Mouse (Mus musculus): ENCODE results near the gene Rag1.

Rag1 gene

GRCm38 (mm10) chr2:101649114-101649671 lies at the start of gene Rag1, which contains the start of gene B230118H07Rik:
Rag1 (minus strand) TSS chr2:101649501.
B230118H07Rik (minus strand) TSS chr2:101649532.
- in situ Hi-C loops (cut with MboI; ENCODE audit: low pct_unique_long_range_greater_than_20kb in 1 of 2, low sequenced_read_pairs in 2 of 2, unreplicated experiment in 1 of 2): no loop called here

- in situ Hi-C loops (cut with MboI; ENCODE audit: low pct_unique_long_range_greater_than_20kb in 1 of 2, low sequenced_read_pairs in 2 of 2, unreplicated experiment in 1 of 2): loop anchor here in 1 of 2 experiments (5.0 kb wide), 1 partner anchor 132 kb away; no protein-coding TSS in a partner anchor
Observed at GRCm38 (mm10) chr2:101695584-101695983, 46.3 kb upstream of the Rag1 start.

- in situ Hi-C loops (cut with MboI; ENCODE audit: low pct_unique_long_range_greater_than_20kb in 1 of 2, low sequenced_read_pairs in 2 of 2, unreplicated experiment in 1 of 2): no loop called here
Observed at GRCm38 (mm10) chr2:101693577-101694215, 44.4 kb upstream of the Rag1 start.

- in situ Hi-C loops (cut with MboI; ENCODE audit: low pct_unique_long_range_greater_than_20kb in 1 of 2, low sequenced_read_pairs in 2 of 2, unreplicated experiment in 1 of 2): no loop called here
Observed at GRCm38 (mm10) chr2:101693043-101693442, 43.7 kb upstream of the Rag1 start.

GRCm38 (mm10) chr2:101690252-101690827 lies 41.0 kb upstream of the Rag1 start:
- in situ Hi-C loops (cut with MboI; ENCODE audit: low pct_unique_long_range_greater_than_20kb in 1 of 2, low sequenced_read_pairs in 2 of 2, unreplicated experiment in 1 of 2): no loop called here

GRCm38 (mm10) chr2:101688011-101688410 lies 38.7 kb upstream of the Rag1 start:
- in situ Hi-C loops (cut with MboI; ENCODE audit: low pct_unique_long_range_greater_than_20kb in 1 of 2, low sequenced_read_pairs in 2 of 2, unreplicated experiment in 1 of 2): no loop called here

GRCm38 (mm10) chr2:101684421-101684820 lies 35.1 kb upstream of the Rag1 start:
- in situ Hi-C loops (cut with MboI; ENCODE audit: low pct_unique_long_range_greater_than_20kb in 1 of 2, low sequenced_read_pairs in 2 of 2, unreplicated experiment in 1 of 2): no loop called here

- in situ Hi-C loops (cut with MboI; ENCODE audit: low pct_unique_long_range_greater_than_20kb in 1 of 2, low sequenced_read_pairs in 2 of 2, unreplicated experiment in 1 of 2): no loop called here
Observed at GRCm38 (mm10) chr2:101679164-101679784, 30.0 kb upstream of the Rag1 start.

GRCm38 (mm10) chr2:101678236-101679021 lies 29.1 kb upstream of the Rag1 start, which contains the start of gene Traf6:
Traf6 (plus strand) TSS chr2:101678429.
- in situ Hi-C loops (cut with MboI; ENCODE audit: low pct_unique_long_range_greater_than_20kb in 1 of 2, low sequenced_read_pairs in 2 of 2, unreplicated experiment in 1 of 2): no loop called here

GRCm38 (mm10) chr2:101673547-101673946 lies 24.2 kb upstream of the Rag1 start:
- in situ Hi-C loops (cut with MboI; ENCODE audit: low pct_unique_long_range_greater_than_20kb in 1 of 2, low sequenced_read_pairs in 2 of 2, unreplicated experiment in 1 of 2): no loop called here

- in situ Hi-C loops (cut with MboI; ENCODE audit: low pct_unique_long_range_greater_than_20kb in 1 of 2, low sequenced_read_pairs in 2 of 2, unreplicated experiment in 1 of 2): no loop called here
Observed at GRCm38 (mm10) chr2:101668751-101669150, 19.4 kb upstream of the Rag1 start.

GRCm38 (mm10) chr2:101665703-101666092 lies 16.4 kb upstream of the Rag1 start:
- in situ Hi-C loops (cut with MboI; ENCODE audit: low pct_unique_long_range_greater_than_20kb in 1 of 2, low sequenced_read_pairs in 2 of 2, unreplicated experiment in 1 of 2): no loop called here

- in situ Hi-C loops (cut with MboI; ENCODE audit: low pct_unique_long_range_greater_than_20kb in 1 of 2, low sequenced_read_pairs in 2 of 2, unreplicated experiment in 1 of 2): no loop called here
Observed at GRCm38 (mm10) chr2:101665058-101665702, 15.9 kb upstream of the Rag1 start.

GRCm38 (mm10) chr2:101660536-101660935 lies 11.2 kb upstream of the Rag1 start:
- in situ Hi-C loops (cut with MboI; ENCODE audit: low pct_unique_long_range_greater_than_20kb in 1 of 2, low sequenced_read_pairs in 2 of 2, unreplicated experiment in 1 of 2): no loop called here

- in situ Hi-C loops (cut with MboI; ENCODE audit: low pct_unique_long_range_greater_than_20kb in 1 of 2, low sequenced_read_pairs in 2 of 2, unreplicated experiment in 1 of 2): loop anchor here in 1 of 2 experiments (5.0 kb wide), 1 partner anchor 181 kb away; no protein-coding TSS in a partner anchor
Observed at GRCm38 (mm10) chr2:101652921-101653597, 3.8 kb upstream of the Rag1 start.

- in situ Hi-C loops (cut with MboI; ENCODE audit: low pct_unique_long_range_greater_than_20kb in 1 of 2, low sequenced_read_pairs in 2 of 2, unreplicated experiment in 1 of 2): loop anchor here in 1 of 2 experiments (5.0 kb wide), 1 partner anchor 180 kb away; no protein-coding TSS in a partner anchor
Observed at GRCm38 (mm10) chr2:101652204-101652920, 3.1 kb upstream of the Rag1 start.

GRCm38 (mm10) chr2:101650446-101650845 lies 1.1 kb upstream of the Rag1 start:
- in situ Hi-C loops (cut with MboI; ENCODE audit: low pct_unique_long_range_greater_than_20kb in 1 of 2, low sequenced_read_pairs in 2 of 2, unreplicated experiment in 1 of 2): loop anchor here in 1 of 2 experiments (5.0 kb wide), 1 partner anchor 178 kb away; no protein-coding TSS in a partner anchor

Data from mouse embryonic stem cell (cell line).